Mouse (Mus musculus): ENCODE results near the gene Tmem206. TPM values are rescaled to one million over a fixed set of nuclear protein-coding genes. Genes with fewer than 3 reads are reported as not detected.

Tmem206 gene
- polyA plus RNA-seq, 1 experiment from 2014 or later: 46.9 TPM

DNA sequence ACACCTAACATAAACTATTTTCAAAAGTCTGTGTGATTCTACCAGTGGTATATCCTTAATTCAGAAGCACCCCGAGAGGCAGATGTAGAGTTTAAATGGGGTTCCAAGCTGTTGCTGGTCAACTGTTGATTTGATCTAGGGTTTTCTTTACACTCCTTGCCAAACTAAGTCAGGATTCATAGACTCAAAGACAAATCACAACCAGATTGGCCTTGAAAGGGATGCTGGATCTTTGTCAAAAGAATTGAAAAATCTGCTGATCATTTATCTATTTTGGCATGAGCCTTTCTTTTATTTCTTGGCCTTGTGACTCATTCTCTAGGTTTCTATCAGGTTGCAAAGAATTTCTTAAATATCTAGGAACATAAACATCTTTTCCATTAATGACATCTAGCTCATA lies 69.5 kb downstream of the Tmem206 start:
- no peak for ATAC-seq
- H3K4me2 ChIP-seq (replicated peaks): peak overlapping the region; percentile 73
- H3K27me3 ChIP-seq: peaks cover 18% of the 10 kb centered on the region
- H3K4me3 ChIP-seq (replicated peaks): peak overlapping the region; percentile 70
- H3K36me3 ChIP-seq: no peaks in the 10 kb centered on the region
- no peak overlapping the region for H3K27ac ChIP-seq
- no peak overlapping the region for H3K9ac ChIP-seq (replicated peaks)
- no peaks in the 10 kb centered on the region for H3K9me3 ChIP-seq
- H3K4me1 ChIP-seq (replicated peaks): peaks cover 11% of the 10 kb centered on the region
- WGBS: 66% methylated on average over 1 of the region's 1 CpGs

- Histone ChIP-seq H3K27ac (peak overlapping the region; percentile 79), H3K4me3 (replicated peaks) (peak overlapping the region; percentile 70), H3K9me3 (no peaks in the 10 kb centered on the region), H3K9ac (replicated peaks) (peak overlapping the region; percentile 71), H3K36me3 (no peaks in the 10 kb centered on the region), H3K27me3 (peaks cover 18% of the 10 kb centered on the region), H3K4me2 (replicated peaks) (peak overlapping the region; percentile 73), H3K4me1 (replicated peaks) (peaks cover 11% of the 10 kb centered on the region)
- WGBS: 1% methylated on average over 30 of the region's 43 CpGs
- no peak for ATAC-seq
Observed at GRCm38 (mm10) chr1:191395871-191396433, 70.2 kb downstream of the Tmem206 start.

- no peaks in the 10 kb centered on the region for H3K36me3 ChIP-seq
- peaks cover 18% of the 10 kb centered on the region for H3K27me3 ChIP-seq
- under 1% methylated on average over 53 of the region's 74 CpGs for WGBS
- ATAC-seq: peak; percentile 2; the same call in 1 of the 2 replicates
- peak overlapping the region; percentile 73 for H3K4me2 ChIP-seq (replicated peaks)
- H3K9me3 ChIP-seq: no peaks in the 10 kb centered on the region
- peaks cover 11% of the 10 kb centered on the region for H3K4me1 ChIP-seq (replicated peaks)
- H3K9ac ChIP-seq (replicated peaks): peak overlapping the region; percentile 71
- peak overlapping the region; percentile 70 for H3K4me3 ChIP-seq (replicated peaks)
- H3K27ac ChIP-seq: peak overlapping the region; percentile 79
Observed at GRCm38 (mm10) chr1:191396446-191396845, 70.7 kb downstream of the Tmem206 start.

DNA sequence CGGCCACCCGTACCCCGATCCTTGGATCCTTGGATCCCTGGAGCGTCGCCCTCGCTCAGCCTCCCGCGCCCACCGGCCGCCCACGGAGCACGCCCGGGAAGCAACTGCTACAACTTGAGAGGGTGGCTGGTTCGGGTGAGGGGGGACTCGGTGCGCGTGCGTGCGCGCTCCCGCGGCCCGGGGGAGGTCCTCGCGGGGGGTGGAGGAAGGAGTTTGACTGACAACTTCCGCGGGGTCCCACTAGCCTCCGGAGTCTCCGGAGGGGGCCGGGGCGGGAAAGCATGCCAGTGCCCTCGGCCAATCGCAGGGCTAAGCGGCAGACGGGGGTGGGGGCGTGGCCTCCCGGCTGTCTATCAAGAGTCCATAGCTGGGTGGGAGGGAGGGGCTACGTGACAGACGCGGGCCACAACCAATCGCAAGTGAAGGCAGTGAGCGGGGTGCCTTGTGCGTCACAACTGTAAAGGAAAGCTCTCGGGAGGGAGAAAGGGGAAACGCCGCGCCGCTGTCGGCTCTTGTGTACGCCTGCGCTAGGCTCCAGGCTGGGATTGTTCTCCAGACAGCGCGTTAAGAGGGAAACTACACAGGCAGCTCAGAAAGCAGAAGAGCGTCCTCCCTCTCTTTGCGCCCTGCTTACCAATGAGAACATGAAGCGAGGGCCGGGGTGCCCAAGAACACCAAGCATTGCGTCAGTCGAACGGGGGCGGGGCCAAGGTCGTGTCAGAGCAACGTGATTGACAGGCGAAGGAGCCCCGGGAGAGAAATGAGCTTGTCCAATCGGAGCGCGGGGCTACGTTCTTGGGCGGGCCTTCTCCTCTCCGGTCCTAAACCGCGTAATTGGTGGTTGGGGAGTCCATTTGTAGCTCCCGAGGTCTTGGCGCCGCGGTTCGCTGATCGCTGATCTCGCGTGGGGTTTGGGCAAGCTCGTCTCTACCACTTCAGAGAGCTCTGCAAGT lies 71.5 kb downstream of the Tmem206 start:
- no peaks in the 10 kb centered on the region for H3K9me3 ChIP-seq
- H3K27ac ChIP-seq: peak overlapping the region; percentile 95
- H3K4me1 ChIP-seq (replicated peaks): peaks cover 11% of the 10 kb centered on the region
- H3K9ac ChIP-seq (replicated peaks): peak overlapping the region; percentile 71
- H3K27me3 ChIP-seq: peaks cover 18% of the 10 kb centered on the region
- peak; percentile 99 for ATAC-seq
- peak overlapping the region; percentile 70 for H3K4me3 ChIP-seq (replicated peaks)
- H3K4me2 ChIP-seq (replicated peaks): peak overlapping the region; percentile 73
- H3K36me3 ChIP-seq: no peaks in the 10 kb centered on the region
- WGBS: under 1% methylated on average over 81 of the region's 82 CpGs

Other genes starting within 250 kb of the Tmem206 start
- gene Batf3, start 228.1 kb upstream of the Tmem206 start, polyA plus RNA-seq (2015; fragmentation: Nextera tagmentation; extraction: Ambion mirVana): 1.3 and 1.5 TPM in 2 replicates
- not detected in 2 replicates for gene Fam71a, start 161.1 kb upstream of the Tmem206 start, polyA plus RNA-seq (2015; fragmentation: Nextera tagmentation; extraction: Ambion mirVana)
- 0.83 and 1.2 TPM in 2 replicates for gene Atf3, start 107.9 kb upstream of the Tmem206 start, polyA plus RNA-seq (2015; fragmentation: Nextera tagmentation; extraction: Ambion mirVana)
- 81.7 and 87.5 TPM in 2 replicates for gene Nenf, start 7.7 kb upstream of the Tmem206 start, polyA plus RNA-seq (2015; fragmentation: Nextera tagmentation; extraction: Ambion mirVana)
- 6.3 and 7.3 TPM in 2 replicates for gene Ppp2r5a, start 77.4 kb downstream of the Tmem206 start, polyA plus RNA-seq (2015; fragmentation: Nextera tagmentation; extraction: Ambion mirVana)
- gene Dtl, start 249.6 kb downstream of the Tmem206 start, polyA plus RNA-seq (2015; fragmentation: Nextera tagmentation; extraction: Ambion mirVana): 19.0 and 21.2 TPM in 2 replicates
- gene Ints7, start 249.7 kb downstream of the Tmem206 start, polyA plus RNA-seq (2015; fragmentation: Nextera tagmentation; extraction: Ambion mirVana): 47.2 and 52.0 TPM in 2 replicates

Measured in midbrain, embryonic 13.5 days (tissue).